Mouse (Mus musculus) monocyte, adult 5-6 weeks (primary cell): Measurements from ENCODE around the gene Cdh11. TPM values are rescaled to one million over a fixed set of nuclear protein-coding genes. Genes with fewer than 3 reads are reported as not detected.

Experiments used
- ATAC-seq: fragments of 153-309, 156-312 bp; replicated peaks from 2 replicates; pipeline ENCODE4 v1.8.0; 2017; ENCODE audit warnings: mild to moderate bottlenecking; ENCODE audit not compliant: low TSS enrichment, insufficient number of reproducible peaks, severe bottlenecking, poor library complexity, low FRiP score
- total RNA-seq: library from RNA; stranded (forward); fragments of 200-1000, 200-491, 200-594 nt; gene quantifications from 3 replicates; pipeline ENCODE4 v1.2.3, GENCODE M21; 2017

Gene Cdh11
- 0.10 to 0.43 TPM in 2 of 3 replicates, not detected in the other for total RNA-seq

DNA sequence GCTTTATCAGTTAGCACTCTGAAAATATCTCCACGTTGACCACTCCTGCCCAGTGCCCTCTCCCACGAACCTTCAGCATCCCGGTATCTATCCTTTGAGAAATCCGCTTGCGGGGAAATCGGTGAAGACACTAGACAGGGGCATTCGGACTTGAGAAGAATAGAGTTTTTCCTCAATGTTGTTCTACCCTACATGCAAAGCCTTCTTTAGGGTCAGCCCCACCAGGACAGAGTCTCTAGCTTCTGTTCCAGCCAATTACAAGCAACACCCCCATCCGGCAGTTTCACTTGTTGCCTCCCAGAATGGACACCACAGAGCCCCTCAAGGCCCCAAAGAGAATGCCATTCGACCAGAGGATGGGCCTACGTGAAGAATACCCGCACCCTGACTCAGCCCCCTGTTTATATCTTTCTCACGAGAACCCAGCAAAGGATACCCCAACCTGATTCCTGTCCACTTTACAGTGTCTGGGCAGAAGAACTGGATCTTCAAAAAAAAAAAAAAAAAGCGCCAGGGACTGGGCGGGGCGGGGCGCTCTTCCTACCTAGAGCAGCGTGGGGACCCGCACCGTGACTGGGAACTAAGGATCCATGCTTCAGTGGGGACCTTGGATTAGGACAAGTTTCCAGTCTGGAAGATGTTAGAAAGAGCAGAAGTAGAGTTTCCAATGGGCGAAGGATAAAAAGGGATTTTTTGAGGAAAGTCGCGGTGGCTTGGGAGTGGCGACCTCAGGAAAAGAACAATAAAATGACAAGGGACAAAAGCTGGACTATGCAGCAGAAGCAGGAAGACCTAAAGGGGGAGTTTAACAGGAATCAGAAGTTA is at the start of gene Cdh11:
Cdh11 (minus strand) TSS at position 51 of the 825 bp plus-strand sequence.
- ATAC-seq, result no peak

- ATAC-seq, result no peak
Observed at GRCm38 (mm10) chr8:102813959-102814358, 28.5 kb upstream of the Cdh11 start.

DNA sequence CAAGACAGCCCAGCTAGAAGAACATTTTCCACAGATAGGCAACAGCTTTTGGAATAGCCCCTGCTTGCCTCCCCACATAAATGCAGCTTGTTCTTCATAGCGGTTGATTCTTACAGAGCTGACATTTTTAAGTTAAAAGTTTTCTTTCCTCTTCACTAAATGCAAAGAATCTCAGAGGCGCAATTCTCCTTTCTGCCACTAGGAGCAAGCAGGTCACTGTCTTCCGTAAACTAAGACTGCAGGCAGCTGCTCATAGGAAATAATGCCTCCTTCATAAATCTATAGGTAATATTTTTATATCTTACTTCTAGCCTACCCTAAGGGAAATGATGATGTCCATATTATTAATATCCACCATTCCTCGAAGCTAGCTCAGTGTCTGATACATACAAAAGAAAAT is 4.9 kb upstream of the Cdh11 start:
- no peak for ATAC-seq

DNA sequence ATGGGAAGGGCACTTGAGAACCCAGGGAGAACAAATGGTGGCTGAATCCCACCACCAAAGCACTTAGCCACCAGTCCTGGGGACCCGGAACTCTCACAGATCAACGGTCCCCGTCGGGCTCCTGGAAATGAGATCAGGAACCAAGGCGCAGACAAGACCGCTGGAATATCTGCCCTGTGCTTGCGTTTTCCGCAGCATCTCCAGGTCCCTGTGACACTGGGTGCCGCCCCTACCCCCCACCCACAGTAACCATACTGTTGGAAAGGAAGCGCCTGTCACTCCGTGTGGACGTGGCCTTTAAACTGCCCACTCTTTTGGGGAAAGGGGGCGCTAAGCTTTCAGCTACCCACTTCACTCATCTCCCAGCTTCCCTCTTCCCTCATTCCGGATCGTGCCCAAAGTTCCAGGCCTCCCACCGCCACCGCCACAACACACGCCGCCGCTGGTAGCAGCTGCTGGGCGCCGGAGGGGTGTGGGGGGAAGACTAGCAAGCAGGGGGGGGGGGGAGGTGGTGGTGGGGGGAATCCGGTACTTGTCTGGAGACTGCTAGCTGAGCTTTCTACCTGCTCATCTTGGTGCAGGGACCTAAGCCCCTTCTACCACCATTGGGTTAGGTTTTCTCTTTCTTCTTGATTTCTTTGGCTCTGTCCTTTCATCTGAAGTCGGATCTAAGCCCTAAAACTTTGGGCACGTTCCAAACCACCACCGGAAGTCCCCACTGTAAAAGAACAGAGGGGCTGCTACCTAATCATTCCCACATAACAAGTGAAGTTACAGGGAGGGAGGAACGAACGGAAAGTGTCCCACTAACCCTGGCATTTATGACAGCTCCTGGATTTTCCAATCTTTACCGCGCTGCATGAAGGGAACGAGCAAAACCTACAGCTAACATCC is 1.3 kb upstream of the Cdh11 start:
- no peak for ATAC-seq

DNA sequence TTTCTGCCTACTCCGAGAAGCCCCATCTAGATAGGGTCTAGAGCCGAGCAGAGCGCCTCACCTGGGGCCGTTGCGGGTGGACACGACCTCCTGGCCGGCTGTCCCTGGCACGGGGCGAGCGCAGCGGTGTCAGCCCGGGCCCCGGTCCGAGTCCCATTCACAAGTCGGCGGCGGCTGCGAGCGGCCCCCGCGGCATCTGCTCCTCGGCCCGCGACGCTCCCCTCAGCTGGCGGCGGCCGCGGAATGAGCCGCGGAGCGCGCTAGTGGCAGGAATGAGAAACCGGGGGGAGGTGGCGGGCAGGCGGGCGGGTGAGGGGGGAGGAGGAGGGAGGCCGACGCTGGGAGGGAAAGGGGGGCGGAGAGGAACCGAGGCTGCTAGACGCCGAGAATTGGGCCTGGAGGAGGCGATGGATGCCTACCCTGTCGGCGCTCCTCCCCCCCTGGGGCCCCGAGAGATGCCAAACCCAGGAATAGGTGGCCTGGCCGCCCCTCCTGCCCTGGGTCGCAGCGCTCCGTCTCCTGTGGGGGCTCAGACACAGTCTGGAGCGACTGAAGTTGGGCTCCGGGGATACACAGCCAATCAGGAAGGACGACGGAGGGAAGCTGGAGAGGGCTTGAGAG is 497 bp downstream of the Cdh11 start:
- no peak for ATAC-seq

GRCm38 (mm10) chr8:102783821-102784591 is 1.4 kb downstream of the Cdh11 start:
- no peak for ATAC-seq

GRCm38 (mm10) chr8:102782707-102783489 is 2.5 kb downstream of the Cdh11 start:
- ATAC-seq, result no peak

- ATAC-seq, result no peak
Observed at GRCm38 (mm10) chr8:102780899-102781298, 4.5 kb downstream of the Cdh11 start.

- no peak for ATAC-seq
Observed at GRCm38 (mm10) chr8:102774594-102774993, 10.8 kb downstream of the Cdh11 start.

DNA sequence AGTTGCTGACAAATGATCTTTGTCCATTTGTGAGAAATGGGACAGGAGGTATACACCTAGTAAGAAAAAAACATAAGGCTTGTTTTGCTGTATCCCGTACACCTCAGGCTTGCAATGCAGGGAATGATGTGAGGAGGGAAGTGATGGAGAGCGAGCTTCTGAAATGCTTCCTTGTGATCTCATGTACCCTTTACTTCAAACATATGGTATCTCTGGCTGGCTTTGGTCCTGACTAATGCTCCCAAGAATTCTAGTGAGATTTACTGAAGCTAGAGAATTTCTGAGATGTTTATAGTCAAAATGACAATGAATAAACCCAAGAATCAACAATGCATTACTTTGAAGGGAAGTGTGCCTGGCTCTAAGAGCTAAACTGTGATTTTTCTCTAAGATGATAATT is 14.0 kb downstream of the Cdh11 start:
- no peak for ATAC-seq

DNA sequence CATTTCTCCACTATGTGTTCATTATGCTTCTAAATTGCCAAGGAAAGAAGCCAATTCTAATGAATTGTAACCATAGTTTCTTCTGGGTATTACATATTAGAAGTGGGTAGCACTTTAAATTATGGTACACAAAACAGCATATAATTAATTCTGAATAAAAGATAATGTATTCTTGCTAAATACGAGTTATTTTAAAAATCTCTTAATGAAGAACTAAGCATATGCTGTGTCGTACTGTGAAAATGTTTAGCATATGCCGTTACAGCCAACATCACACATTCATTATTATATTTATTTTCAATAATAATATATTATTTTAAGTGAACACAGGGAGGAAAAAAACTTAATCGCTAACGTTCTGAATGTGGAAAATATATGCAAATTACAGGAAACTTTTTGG is 31.6 kb downstream of the Cdh11 start:
- no peak for ATAC-seq

DNA sequence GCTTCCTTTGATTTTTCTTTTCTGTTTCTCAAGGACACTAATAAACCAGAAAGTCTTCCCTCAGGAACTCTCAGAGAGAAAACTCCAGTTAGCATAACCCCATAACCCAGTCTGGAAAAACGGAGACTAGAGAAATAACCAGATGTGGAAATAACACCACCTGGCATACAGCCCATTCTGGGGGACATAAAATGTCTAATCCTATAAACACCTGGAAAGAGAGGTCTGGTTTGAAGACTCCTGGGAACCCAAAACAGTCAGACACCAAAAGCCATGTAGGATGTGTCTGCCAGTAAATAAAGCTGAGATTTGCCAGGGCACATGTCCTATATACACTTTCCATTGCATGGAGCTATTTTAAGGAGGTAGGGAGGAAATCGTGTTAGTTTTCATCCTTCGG is 42.5 kb downstream of the Cdh11 start:
- ATAC-seq, result no peak

GRCm38 (mm10) chr8:102742008-102742591 is 43.3 kb downstream of the Cdh11 start:
- ATAC-seq, result no peak

DNA sequence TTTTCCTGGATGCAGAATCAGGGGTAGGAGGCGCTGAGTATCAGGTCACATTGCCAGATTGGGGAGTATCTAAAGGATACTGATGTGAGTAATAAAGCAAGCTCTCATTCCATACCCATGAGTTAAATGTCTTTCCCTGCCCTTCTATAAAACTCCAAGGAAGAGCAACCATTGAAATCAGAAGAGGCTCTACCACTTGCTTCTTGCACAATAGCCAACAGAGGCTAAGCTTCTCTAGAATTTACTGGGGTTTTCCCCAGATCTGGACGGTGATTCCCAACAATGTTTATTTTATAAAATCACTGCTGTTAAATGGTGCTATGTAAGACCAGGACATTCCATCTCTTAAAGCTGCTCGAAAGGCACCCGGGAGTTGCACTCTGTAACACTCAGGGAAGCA is 44.5 kb downstream of the Cdh11 start:
- ATAC-seq, result no peak

GRCm38 (mm10) chr8:102738961-102739487 is 46.4 kb downstream of the Cdh11 start:
- no peak for ATAC-seq

- no peak for ATAC-seq
Observed at GRCm38 (mm10) chr8:102738395-102738794, 47.0 kb downstream of the Cdh11 start.

GRCm38 (mm10) chr8:102734419-102734818 is 51.0 kb downstream of the Cdh11 start:
- no peak for ATAC-seq
